Mouse (Mus musculus) right cerebral cortex, postnatal 10 days (tissue): ENCODE results near the gene Zfp423.

Experiments used
- DNase-seq, 2 experiments: peaks; one replicate each; pipeline ENCODE4 v3.0.0; 2021; ENCODE audit warnings: low spot score in 2 of 2

The Zfp423 gene

DNA sequence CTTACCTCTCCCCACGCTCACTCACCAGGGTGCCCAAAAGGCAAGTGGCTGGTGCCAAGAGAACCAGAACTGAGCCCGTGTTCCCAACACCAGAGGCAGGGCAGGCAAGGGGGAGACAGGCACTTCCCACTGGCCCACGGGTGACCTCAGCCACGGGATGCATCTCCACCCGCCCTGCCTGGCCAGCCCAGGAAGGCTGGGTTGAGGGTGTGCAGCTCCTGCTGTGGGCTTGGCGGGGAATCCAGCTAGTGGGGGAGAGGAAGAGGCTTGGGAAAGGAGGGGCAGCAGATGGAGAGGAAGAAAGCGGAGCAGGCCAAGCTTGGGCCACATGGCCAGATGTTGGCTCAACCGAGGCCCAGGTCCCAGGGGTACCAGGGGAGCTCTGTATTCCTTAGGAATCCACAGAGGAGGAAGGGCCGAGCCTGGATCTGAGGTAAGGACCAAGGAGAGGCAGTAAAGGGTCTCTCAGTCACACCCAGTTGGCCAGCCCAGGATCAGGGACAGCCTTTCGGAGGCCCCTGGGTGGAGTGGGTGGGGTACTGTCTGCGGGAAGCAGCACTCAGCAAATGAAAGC is 155.0 kb downstream of the Zfp423 start:
- DNase-seq, result no peak

DNA sequence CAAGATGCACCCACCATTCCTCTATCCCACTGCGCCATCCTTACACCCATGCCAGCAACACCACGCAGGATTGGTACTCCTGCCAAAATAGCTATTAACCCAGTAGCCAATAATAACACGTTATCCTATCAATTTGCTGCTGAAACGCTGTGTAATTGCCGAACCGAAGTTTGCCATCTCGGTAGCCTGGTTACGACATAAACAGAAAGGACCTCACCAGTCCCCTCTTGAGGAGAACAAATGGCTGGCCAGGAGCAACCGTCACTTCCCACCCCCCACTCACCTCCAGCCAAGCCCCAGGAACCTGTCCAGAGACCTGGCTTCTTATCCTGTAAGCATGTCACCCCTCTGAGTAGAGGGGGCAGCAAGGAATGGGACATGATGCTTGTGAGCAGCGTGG is 156.0 kb downstream of the Zfp423 start:
- no peak for DNase-seq

DNA sequence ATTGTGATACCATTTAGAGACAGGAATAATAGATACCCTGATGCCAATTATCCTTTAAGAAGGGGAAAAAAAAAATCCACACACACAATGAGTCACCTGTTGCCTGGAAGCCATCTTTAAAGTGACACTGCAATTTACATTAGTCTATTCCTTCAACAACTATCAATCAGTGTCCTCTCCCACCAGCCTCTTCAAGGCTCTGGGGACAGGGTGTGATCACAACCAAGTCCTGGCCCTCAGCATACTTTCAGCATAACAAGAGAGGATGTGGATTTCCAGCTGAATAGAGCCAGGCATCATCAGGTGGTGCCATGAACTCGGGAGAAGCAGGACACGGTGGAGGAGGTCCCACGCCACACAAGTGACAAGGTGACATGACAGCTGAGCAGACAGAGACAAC is 156.8 kb downstream of the Zfp423 start:
- no peak for DNase-seq

DNA sequence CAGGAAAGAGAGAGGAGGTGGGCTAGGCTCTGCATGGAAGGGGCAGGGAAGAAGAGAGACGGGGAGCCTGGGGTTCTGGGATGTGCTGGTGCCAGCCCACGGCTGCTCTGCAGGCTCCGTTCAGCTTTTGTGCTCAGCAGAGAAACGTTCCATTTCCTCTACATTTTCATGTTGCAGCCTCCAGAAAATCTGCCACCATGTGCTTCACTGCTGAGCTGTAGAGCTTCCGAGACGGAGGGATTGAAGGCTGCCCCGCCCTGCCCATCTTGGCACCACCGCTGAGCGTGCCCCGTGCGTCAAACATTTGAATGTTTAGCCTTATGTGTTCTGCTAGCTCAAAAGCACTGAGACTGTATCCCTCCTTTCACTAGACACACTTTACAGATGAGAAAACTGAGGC is 159.3 kb downstream of the Zfp423 start:
- peak; percentile 63 to 65 for DNase-seq

- no peak for DNase-seq
These were observed 163.2 kb downstream of the Zfp423 start for GRCm38 (mm10) chr8:87796234-87796633.

- no peak for DNase-seq
These were observed 164.8 kb downstream of the Zfp423 start for GRCm38 (mm10) chr8:87794639-87795038.

- no peak for DNase-seq
These were observed 168.3 kb downstream of the Zfp423 start for GRCm38 (mm10) chr8:87791103-87791502.

DNA sequence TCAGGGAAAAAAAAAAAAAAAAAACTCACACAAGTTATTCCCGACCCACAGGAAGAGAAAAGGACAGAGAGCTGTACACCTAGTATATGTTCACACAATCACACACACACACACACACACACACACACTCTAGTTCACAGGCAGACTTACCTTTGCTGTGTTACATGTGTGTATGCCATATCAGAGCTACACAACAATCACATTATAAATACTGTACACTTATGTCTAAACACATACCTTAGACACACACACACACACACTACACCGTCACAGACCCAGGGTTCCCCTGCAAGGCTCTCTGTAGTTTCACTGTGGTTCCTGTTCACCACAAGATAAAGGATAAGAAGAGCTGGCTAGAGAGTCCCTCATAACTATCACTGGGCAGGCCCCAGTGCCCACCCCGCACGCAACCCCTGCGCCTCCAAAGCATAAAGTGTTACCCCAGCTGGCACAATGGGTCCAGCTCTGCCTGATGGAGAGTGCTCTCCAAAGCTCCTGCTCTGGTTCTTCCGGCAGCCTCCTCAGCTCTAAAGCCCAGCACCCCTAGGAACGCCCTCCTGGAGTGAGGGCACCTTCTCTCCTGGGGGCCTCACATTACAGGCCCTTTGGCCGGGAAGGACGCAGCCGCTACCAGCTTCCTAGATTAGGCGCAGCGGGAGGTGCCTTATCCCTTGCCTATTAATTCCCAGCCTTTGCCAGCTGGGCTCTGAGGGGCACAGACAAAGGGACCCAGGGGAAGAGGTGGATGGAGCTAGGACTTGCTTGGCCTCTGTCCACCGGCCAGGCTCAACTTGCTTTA is 174.6 kb downstream of the Zfp423 start:
- no peak for DNase-seq

- DNase-seq, result no peak
These were observed 175.2 kb downstream of the Zfp423 start for GRCm38 (mm10) chr8:87784227-87784626.

DNA sequence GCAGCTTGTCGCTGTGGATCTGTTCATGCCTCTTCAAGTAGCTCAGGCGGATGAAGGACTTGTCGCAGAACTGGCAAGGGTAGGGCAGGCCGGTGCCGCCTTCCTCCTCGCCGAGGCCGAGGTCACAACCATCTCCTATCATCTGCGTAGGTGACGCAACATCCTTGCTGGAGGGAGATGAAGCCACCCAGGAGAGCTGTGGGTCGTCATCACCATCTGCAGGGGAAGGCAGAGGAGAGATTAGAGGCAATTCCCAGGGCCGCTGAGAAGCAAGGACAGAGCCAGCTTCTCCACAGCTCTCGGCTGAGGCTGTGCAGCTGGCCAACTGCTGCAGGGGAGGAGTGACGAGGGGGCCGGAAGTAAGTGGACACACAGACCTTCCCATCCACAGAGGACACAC is 176.2 kb downstream of the Zfp423 start:
- DNase-seq, result no peak

- DNase-seq, result no peak
These were observed 181.8 kb downstream of the Zfp423 start for GRCm38 (mm10) chr8:87777586-87777985.

GRCm38 (mm10) chr8:87775889-87776288 is 183.5 kb downstream of the Zfp423 start:
- DNase-seq, result no peak

DNA sequence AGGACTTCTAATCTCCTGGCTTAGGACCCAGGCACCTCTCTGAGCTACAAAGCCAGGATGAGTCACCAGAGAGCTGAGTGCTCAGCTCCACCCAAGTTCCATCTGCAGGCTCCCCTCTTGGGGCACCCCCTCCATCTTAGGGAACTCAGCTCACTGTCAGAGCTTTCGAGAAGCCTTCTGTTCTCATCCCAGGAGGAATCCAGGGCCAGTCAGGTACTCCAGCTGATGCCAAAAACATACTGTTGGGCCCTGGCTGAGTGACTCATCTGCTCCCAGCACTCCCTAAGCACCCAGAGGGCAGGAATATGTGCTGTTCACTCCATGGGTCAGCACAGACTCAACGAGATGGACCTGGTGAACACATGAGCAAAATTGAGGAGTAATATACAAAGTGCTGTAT is 184.4 kb downstream of the Zfp423 start:
- no peak for DNase-seq

- no peak for DNase-seq
These were observed 186.4 kb downstream of the Zfp423 start for GRCm38 (mm10) chr8:87772894-87773502.

DNA sequence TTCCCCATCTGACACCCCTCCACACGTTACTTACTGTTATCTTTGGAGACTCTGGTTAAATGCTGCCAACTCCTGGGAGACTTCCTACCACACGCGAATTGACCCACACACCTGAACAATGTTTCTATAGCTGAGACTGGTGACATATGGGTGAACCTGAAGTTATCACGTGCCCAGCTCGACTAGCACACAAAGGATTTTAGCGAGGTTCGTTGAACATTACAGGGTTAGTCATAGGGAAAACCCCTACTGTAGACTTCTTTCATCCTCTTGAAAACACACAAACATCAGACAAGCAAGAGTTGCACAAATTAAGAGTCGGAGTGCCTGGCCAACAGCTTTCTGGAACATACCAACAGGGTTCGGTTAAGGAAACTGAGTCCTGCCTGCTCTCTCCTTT is 191.5 kb downstream of the Zfp423 start:
- DNase-seq, result no peak

GRCm38 (mm10) chr8:87765276-87765675 is 194.1 kb downstream of the Zfp423 start:
- no peak for DNase-seq

DNA sequence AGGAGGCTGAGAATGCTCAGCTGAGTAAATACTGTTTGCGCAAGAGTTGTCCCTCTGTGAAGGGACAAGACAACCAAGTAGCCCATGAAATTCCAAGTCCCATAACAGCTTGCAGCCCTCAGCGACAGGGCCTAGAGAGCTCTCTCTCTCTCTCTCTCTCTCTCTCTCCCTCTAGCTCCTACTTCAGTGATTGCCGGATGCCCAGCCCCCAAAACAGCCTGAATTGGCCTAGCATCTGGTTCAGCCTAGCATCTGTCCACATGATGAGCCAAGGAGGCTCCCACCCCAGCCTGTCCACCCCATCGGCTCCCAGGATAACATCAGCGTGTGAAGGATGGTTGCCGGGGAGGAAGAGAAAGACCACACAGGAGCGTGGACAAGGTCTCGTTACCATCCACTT is 200.6 kb downstream of the Zfp423 start:
- DNase-seq, result no peak

- no peak for DNase-seq
These were observed 204.5 kb downstream of the Zfp423 start for GRCm38 (mm10) chr8:87754853-87755252.

- DNase-seq, result no peak
These were observed 205.8 kb downstream of the Zfp423 start for GRCm38 (mm10) chr8:87753636-87754035.

GRCm38 (mm10) chr8:87753148-87753547 is 206.2 kb downstream of the Zfp423 start:
- no peak for DNase-seq

DNA sequence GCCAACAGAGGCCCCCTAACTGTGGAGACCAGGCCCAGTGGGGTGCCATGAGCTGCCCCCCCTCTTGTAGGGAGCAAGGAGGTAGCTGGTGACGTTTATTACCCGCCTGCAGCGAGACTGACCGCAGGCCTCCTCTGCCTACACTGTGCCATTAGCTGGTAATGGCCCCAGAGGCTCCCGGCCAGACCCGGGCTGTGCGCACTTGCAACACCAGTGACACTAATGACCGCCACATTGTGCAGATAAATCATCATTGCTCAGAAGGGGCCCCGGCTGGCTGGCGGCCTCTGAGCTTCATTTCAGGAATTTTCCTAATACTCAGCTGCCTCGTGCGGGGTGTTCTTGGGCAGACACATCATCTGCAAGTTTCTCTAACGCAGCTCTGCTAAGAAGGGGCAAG is 206.7 kb downstream of the Zfp423 start:
- no peak for DNase-seq

DNA sequence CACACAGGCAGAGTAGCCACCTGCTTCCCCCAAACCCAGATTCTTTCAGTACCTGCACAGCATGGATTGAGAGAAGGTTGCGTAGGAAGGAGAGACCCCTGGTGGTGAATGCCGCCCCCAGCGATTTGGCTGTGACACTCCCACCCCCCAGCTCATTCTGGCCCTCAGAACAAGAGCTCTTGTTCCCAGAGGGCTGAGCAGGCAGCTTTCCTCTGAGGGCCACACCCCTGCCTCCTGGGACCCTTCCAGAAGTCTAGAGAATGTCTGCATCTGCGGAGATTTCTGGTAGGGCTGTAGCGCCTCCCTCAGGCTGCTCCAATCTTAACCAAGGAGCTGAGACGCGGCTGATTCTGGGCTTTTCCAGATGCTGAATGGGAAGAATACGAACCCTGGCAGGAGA is 211.8 kb downstream of the Zfp423 start:
- DNase-seq, result peak in 1 of 2 experiments; percentile 41

DNA sequence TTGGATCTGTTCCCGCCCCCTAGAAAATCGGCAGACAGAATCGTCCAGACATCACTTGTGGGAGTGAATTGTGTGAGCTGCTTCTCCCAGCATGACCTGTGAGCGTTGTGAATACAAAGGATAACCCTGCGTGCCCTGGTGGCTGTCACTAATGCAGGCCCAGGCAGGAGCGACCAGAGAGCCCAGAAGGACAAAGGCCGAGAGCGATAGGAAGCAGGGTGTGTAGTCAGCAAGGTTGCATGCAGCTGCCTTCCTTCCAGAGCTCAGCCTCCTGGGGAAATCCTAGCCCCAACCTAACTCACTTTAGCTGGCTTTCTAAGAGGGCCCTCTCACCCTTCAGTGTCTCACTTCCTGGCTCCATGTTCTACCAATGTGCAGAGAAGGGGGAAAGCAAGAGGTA is 212.3 kb downstream of the Zfp423 start:
- DNase-seq, result no peak
